Mouse (Mus musculus) brown adipose tissue, adult 24 weeks (tissue): ENCODE measurements around the gene Agpat4. TPM values are rescaled to one million over a fixed set of nuclear protein-coding genes. Genes with fewer than 3 reads are reported as not detected.

Experiments used
- H3K27ac ChIP-seq: fragments of 200-500 bp; replicated peaks from 2 replicates; pipeline ENCODE4 v1.5.1; 2012; ENCODE audit warnings: low read depth, mild to moderate bottlenecking, low read length
- H3K4me1 ChIP-seq: fragments of 200-500 bp; 2 replicates; pipeline ENCODE4 v1.6.1; 2012; ENCODE audit warnings: low read length, mixed read lengths; ENCODE audit not compliant: control insufficient read depth, insufficient read depth, insufficient read length
- H3K4me3 ChIP-seq: fragments of 200-500 bp; 2 replicates; pipeline ENCODE4 v1.5.1; 2012; ENCODE audit warnings: low read depth, mild to moderate bottlenecking, low read length, moderate library complexity; ENCODE audit not compliant: insufficient read depth
- polyA plus RNA-seq: library from polyadenylated mRNA; stranded (reverse); fragments of >200 nt; gene quantifications from 2 replicates; pipeline ENCODE4 v1.2.4, GENCODE M21; 2012; ENCODE audit not compliant: missing spikeins, insufficient read depth, insufficient read length

Gene Agpat4
- polyA plus RNA-seq, result 2.4 and 3.3 TPM in 2 replicates

- Histone ChIP-seq H3K4me3 (peak within 1 kb of the TSS; percentile 74), H3K4me1 (no peaks in the 10 kb centered on the region), H3K27ac (peak within 1 kb of the TSS; percentile 64)
These were observed at the start of gene Agpat4 for GRCm38 (mm10) chr17:12118561-12118925. Gene Agpat4 (plus strand): TSS chr17:12118704.

GRCm38 (mm10) chr17:12076816-12077215, 41.7 kb upstream of the Agpat4 start:
- Histone ChIP-seq H3K4me3 (no peak overlapping the region), H3K4me1 (no peaks in the 10 kb centered on the region)

GRCm38 (mm10) chr17:12080656-12081495, 37.6 kb upstream of the Agpat4 start:
- H3K27ac ChIP-seq, result no peak overlapping the region
- no peaks in the 10 kb centered on the region for H3K4me1 ChIP-seq
- H3K4me3 ChIP-seq, result no peak overlapping the region

More at GRCm38 (mm10) chr17:12076816-12077215, 41.7 kb upstream of the Agpat4 start:
- no peak overlapping the region for H3K27ac ChIP-seq

- Histone ChIP-seq H3K27ac (no peak overlapping the region), H3K4me3 (no peak overlapping the region), H3K4me1 (no peaks in the 10 kb centered on the region)
These were observed 36.3 kb upstream of the Agpat4 start for GRCm38 (mm10) chr17:12082201-12082600.

GRCm38 (mm10) chr17:12090261-12090927, 28.1 kb upstream of the Agpat4 start:
- Histone ChIP-seq H3K4me3 (no peak overlapping the region), H3K27ac (no peak overlapping the region), H3K4me1 (no peaks in the 10 kb centered on the region)

GRCm38 (mm10) chr17:12092901-12093564, 25.5 kb upstream of the Agpat4 start:
- no peak overlapping the region for H3K4me3 ChIP-seq
- H3K4me1 ChIP-seq, result no peaks in the 10 kb centered on the region
- no peak overlapping the region for H3K27ac ChIP-seq

GRCm38 (mm10) chr17:12094016-12094415, 24.5 kb upstream of the Agpat4 start:
- Histone ChIP-seq H3K4me3 (no peak overlapping the region), H3K4me1 (no peaks in the 10 kb centered on the region), H3K27ac (no peak overlapping the region)

GRCm38 (mm10) chr17:12094827-12095590, 23.5 kb upstream of the Agpat4 start:
- Histone ChIP-seq H3K4me3 (no peak overlapping the region), H3K27ac (no peak overlapping the region), H3K4me1 (no peaks in the 10 kb centered on the region)

- Histone ChIP-seq H3K27ac (no peak overlapping the region), H3K4me1 (no peaks in the 10 kb centered on the region), H3K4me3 (no peak overlapping the region)
These were observed 19.1 kb upstream of the Agpat4 start for GRCm38 (mm10) chr17:12099415-12099814.

GRCm38 (mm10) chr17:12102326-12102725, 16.2 kb upstream of the Agpat4 start:
- Histone ChIP-seq H3K27ac (no peak overlapping the region), H3K4me3 (no peak overlapping the region), H3K4me1 (no peaks in the 10 kb centered on the region)

GRCm38 (mm10) chr17:12103781-12104180, 14.7 kb upstream of the Agpat4 start:
- Histone ChIP-seq H3K27ac (no peak overlapping the region), H3K4me3 (no peak overlapping the region), H3K4me1 (no peaks in the 10 kb centered on the region)

- no peak overlapping the region for H3K27ac ChIP-seq
- H3K4me1 ChIP-seq, result no peaks in the 10 kb centered on the region
- no peak overlapping the region for H3K4me3 ChIP-seq
These were observed 14.3 kb upstream of the Agpat4 start for GRCm38 (mm10) chr17:12104245-12104644.

GRCm38 (mm10) chr17:12104690-12105089, 13.8 kb upstream of the Agpat4 start:
- Histone ChIP-seq H3K4me1 (no peaks in the 10 kb centered on the region), H3K27ac (no peak overlapping the region), H3K4me3 (no peak overlapping the region)

GRCm38 (mm10) chr17:12106255-12106654, 12.2 kb upstream of the Agpat4 start:
- H3K27ac ChIP-seq, result no peak overlapping the region
- H3K4me3 ChIP-seq, result no peak overlapping the region
- H3K4me1 ChIP-seq, result no peaks in the 10 kb centered on the region

- no peaks in the 10 kb centered on the region for H3K4me1 ChIP-seq
- H3K27ac ChIP-seq, result no peak overlapping the region
- H3K4me3 ChIP-seq, result no peak overlapping the region
These were observed 4.9 kb upstream of the Agpat4 start for GRCm38 (mm10) chr17:12113626-12114025.
